Mouse (Mus musculus) gastrocnemius, postnatal 14 days (tissue): Measurements from ENCODE around the gene Zfp113. TPM values are rescaled to one million over a fixed set of nuclear protein-coding genes. Genes with fewer than 3 reads are reported as not detected.

Experiments used
- DNase-seq: peaks from one replicate; pipeline ENCODE4 v3.0.0; 2021; ENCODE audit warnings: mixed read lengths
- intact Hi-C: fragments of 180-260 bp; cut with DNase I; formaldehyde crosslinking; loops from one replicate; pipeline ENCODE4 v1.15.1; 2025; ENCODE audit warnings: low total_unique reads
- long read RNA-seq, 2 experiments: library from polyadenylated mRNA; stranded (forward); transcript quantifications; one replicate each; pipeline ENCODE4 v2.0.0; 2021
- total RNA-seq, 2 experiments: library from RNA; stranded (reverse); gene quantifications; 2 replicates each; pipeline ENCODE4 v1.2.3; 2021

The Zfp113 gene
- total RNA-seq, result 1 to 10 TPM; 5.3 to 6.0 TPM
- long read RNA-seq, experiment 1, full-length matches to known transcripts, result 2 of 3 reads
- long read RNA-seq, experiment 1, partial matches to known transcripts, result 0 of 3 reads
- long read RNA-seq, experiment 1, other reads (novel, unspliced or antisense), result 1 of 3 reads
- long read RNA-seq, experiment 2, full-length matches to known transcripts, result 4 of 5 reads
- long read RNA-seq, experiment 2, partial matches to known transcripts, result 0 of 5 reads
- long read RNA-seq, experiment 2, other reads (novel, unspliced or antisense), result 1 of 5 reads

GRCm38 (mm10) chr5:138155443-138155976 lies at the start of gene Zfp113:
Gene Zfp113 (minus strand): TSS chr5:138155744.
- peak; percentile 81 for DNase-seq
- intact Hi-C loops, result no loop called here

GRCm38 (mm10) chr5:138202086-138202485 lies 46.5 kb upstream of the Zfp113 start:
- intact Hi-C loops, result loop anchor here (5.0 kb wide), 1 partner anchor 50 kb away; no protein-coding TSS in a partner anchor
- no peak for DNase-seq

- intact Hi-C loops, result no loop called here
- no peak for DNase-seq
Observed at GRCm38 (mm10) chr5:138199576-138199975, 44.0 kb upstream of the Zfp113 start.

- intact Hi-C loops, result no loop called here
- DNase-seq, result no peak
Observed at GRCm38 (mm10) chr5:138195463-138195862, 39.9 kb upstream of the Zfp113 start.

- intact Hi-C loops, result no loop called here
- DNase-seq, result peak; percentile 19
Observed at GRCm38 (mm10) chr5:138194755-138195345, 39.3 kb upstream of the Zfp113 start.

- DNase-seq, result peak; percentile 77
- intact Hi-C loops, result no loop called here
Observed at GRCm38 (mm10) chr5:138193771-138194727, 38.5 kb upstream of the Zfp113 start, which contains the start of gene Mblac1. Gene Mblac1 (plus strand): TSS chr5:138194314.

- DNase-seq, result peak; percentile 55
- intact Hi-C loops, result no loop called here
Observed at GRCm38 (mm10) chr5:138187661-138188306, 32.2 kb upstream of the Zfp113 start.

GRCm38 (mm10) chr5:138186950-138187638 lies 31.6 kb upstream of the Zfp113 start, which contains the start of the genes Taf6 and Cnpy4:
Gene Taf6 (minus strand): TSS chr5:138187451.
Gene Cnpy4 (plus strand): TSS chr5:138187485.
- intact Hi-C loops, result no loop called here
- peak; percentile 80 for DNase-seq

- DNase-seq, result no peak
- intact Hi-C loops, result no loop called here
Observed at GRCm38 (mm10) chr5:138173217-138173616, 17.7 kb upstream of the Zfp113 start.

- intact Hi-C loops, result no loop called here
- peak; percentile 98 for DNase-seq
Observed at GRCm38 (mm10) chr5:138171695-138172491, 16.3 kb upstream of the Zfp113 start, which contains the start of the genes Ap4m1 and Mcm7. Gene Ap4m1 (plus strand): TSS chr5:138172002. Gene Mcm7 (minus strand): TSS chr5:138172422.

GRCm38 (mm10) chr5:138170936-138171561 lies 15.5 kb upstream of the Zfp113 start:
- intact Hi-C loops, result no loop called here
- DNase-seq, result peak; percentile 97

GRCm38 (mm10) chr5:138165594-138165993 lies 10.1 kb upstream of the Zfp113 start:
- no peak for DNase-seq
- intact Hi-C loops, result no loop called here

GRCm38 (mm10) chr5:138163610-138164009 lies 8.1 kb upstream of the Zfp113 start:
- intact Hi-C loops, result no loop called here

GRCm38 (mm10) chr5:138163046-138163445 lies 7.5 kb upstream of the Zfp113 start:
- DNase-seq, result no peak
- intact Hi-C loops, result no loop called here

More at GRCm38 (mm10) chr5:138163610-138164009, 8.1 kb upstream of the Zfp113 start:
- DNase-seq, result no peak

- peak; percentile 96 for DNase-seq
- intact Hi-C loops, result no loop called here
Observed at GRCm38 (mm10) chr5:138160842-138161665, 5.5 kb upstream of the Zfp113 start, which contains the start of gene Cops6. Gene Cops6 (plus strand): TSS chr5:138161071.

GRCm38 (mm10) chr5:138160224-138160762 lies 4.7 kb upstream of the Zfp113 start:
- DNase-seq, result no peak
- intact Hi-C loops, result no loop called here
